Mouse (Mus musculus): ENCODE measurements around the gene Gm17545.
"Not testable (repeated sequence)": the region's sequence is repeated elsewhere in the genome, so short reads cannot be mapped to it uniquely, and the experiment has no call there.

Gene Gm17545

GRCm38 (mm10) chr9:22453990-22454389, at the start of gene Gm17545:
Gene Gm17545, plus strand, starts transcription at chr9:22454290.
- DNase-seq (ENCODE audit: low read depth): not testable (repeated sequence)

- no peak for DNase-seq (ENCODE audit: low read depth)
Observed at GRCm38 (mm10) chr9:22405414-22405813, 48.7 kb upstream of the Gm17545 start.

GRCm38 (mm10) chr9:22407633-22408032, 46.5 kb upstream of the Gm17545 start:
- DNase-seq (ENCODE audit: low read depth): not testable (repeated sequence)

GRCm38 (mm10) chr9:22408344-22408743, 45.7 kb upstream of the Gm17545 start:
- DNase-seq (ENCODE audit: low read depth): not testable (repeated sequence)

- no peak for DNase-seq (ENCODE audit: low read depth)
Observed at GRCm38 (mm10) chr9:22409501-22409900, 44.6 kb upstream of the Gm17545 start.

- peak; percentile 95 for DNase-seq (ENCODE audit: low read depth)
Observed at GRCm38 (mm10) chr9:22411002-22411857, 42.9 kb upstream of the Gm17545 start, which contains the start of gene 9530077C05Rik. Gene 9530077C05Rik, plus strand, starts transcription at chr9:22411513.

GRCm38 (mm10) chr9:22416187-22416586, 37.9 kb upstream of the Gm17545 start:
- no peak for DNase-seq (ENCODE audit: low read depth)

- DNase-seq (ENCODE audit: low read depth): no peak
Observed at GRCm38 (mm10) chr9:22417547-22417946, 36.5 kb upstream of the Gm17545 start.

- no peak for DNase-seq (ENCODE audit: low read depth)
Observed at GRCm38 (mm10) chr9:22419877-22420276, 34.2 kb upstream of the Gm17545 start.

GRCm38 (mm10) chr9:22420491-22420890, 33.6 kb upstream of the Gm17545 start:
- DNase-seq (ENCODE audit: low read depth): no peak

GRCm38 (mm10) chr9:22422559-22422958, 31.5 kb upstream of the Gm17545 start:
- DNase-seq (ENCODE audit: low read depth): no peak

- no peak for DNase-seq (ENCODE audit: low read depth)
Observed at GRCm38 (mm10) chr9:22423507-22423906, 30.6 kb upstream of the Gm17545 start.

- DNase-seq (ENCODE audit: low read depth): no peak
Observed at GRCm38 (mm10) chr9:22424196-22424595, 29.9 kb upstream of the Gm17545 start.

GRCm38 (mm10) chr9:22424719-22425118, 29.4 kb upstream of the Gm17545 start:
- DNase-seq (ENCODE audit: low read depth): no peak

GRCm38 (mm10) chr9:22428028-22428665, 25.9 kb upstream of the Gm17545 start:
- DNase-seq (ENCODE audit: low read depth): no peak

- DNase-seq (ENCODE audit: low read depth): no peak
Observed at GRCm38 (mm10) chr9:22428666-22429410, 25.3 kb upstream of the Gm17545 start.

- DNase-seq (ENCODE audit: low read depth): peak; percentile 39
Observed at GRCm38 (mm10) chr9:22429533-22430241, 24.4 kb upstream of the Gm17545 start.

GRCm38 (mm10) chr9:22430315-22430840, 23.7 kb upstream of the Gm17545 start:
- peak; percentile 45 for DNase-seq (ENCODE audit: low read depth)

GRCm38 (mm10) chr9:22433221-22433620, 20.9 kb upstream of the Gm17545 start:
- no peak for DNase-seq (ENCODE audit: low read depth)

- DNase-seq (ENCODE audit: low read depth): no peak
Observed at GRCm38 (mm10) chr9:22434101-22434500, 20.0 kb upstream of the Gm17545 start.

- DNase-seq (ENCODE audit: low read depth): no peak
Observed at GRCm38 (mm10) chr9:22438826-22439225, 15.3 kb upstream of the Gm17545 start.

- no peak for DNase-seq (ENCODE audit: low read depth)
Observed at GRCm38 (mm10) chr9:22443157-22443556, 10.9 kb upstream of the Gm17545 start.

All from induced T-regulatory cell, adult 2 months (primary cell).